Mouse (Mus musculus): Measurements from ENCODE around the gene Tfdp1. TPM values are rescaled to one million over a fixed set of nuclear protein-coding genes. Genes with fewer than 3 reads are reported as not detected.

The Tfdp1 gene
- total and polyA plus RNA-seq, 3 experiments, result 143 to 331 (median 256) TPM

DNA sequence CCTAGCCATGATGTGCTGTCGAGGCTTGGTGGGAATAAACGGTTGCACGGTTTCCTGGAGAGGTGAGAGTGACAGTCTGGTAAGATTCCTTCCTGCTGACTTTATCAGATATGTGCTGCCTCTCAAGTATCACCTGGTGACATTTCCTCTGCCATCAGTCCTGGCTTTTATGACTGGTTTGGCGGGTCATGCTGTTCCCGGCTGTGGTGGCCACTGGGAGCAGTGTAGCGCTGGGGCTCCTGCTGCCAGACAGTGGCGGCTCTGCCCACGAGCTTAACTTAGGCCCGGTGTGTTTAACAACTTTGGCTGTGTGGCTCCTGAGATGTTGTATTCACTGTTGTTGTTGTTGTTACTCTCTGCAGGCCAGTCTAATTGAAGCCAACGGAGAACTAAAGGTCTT is 18.1 kb downstream of the Tfdp1 start:
- Histone ChIP-seq H3K9me3 (replicated peaks; ENCODE audit: insufficient read depth, low read length) (no peaks in the 10 kb centered on the region), H3K4me1 (ENCODE audit: control insufficient read depth in 1 of 2, insufficient read depth in 2 of 2, low read length in 2 of 2) (peaks cover 7 to 18% of the 10 kb centered on the region in 2 experiments), H3K27ac (ENCODE audit: control insufficient read depth, low read depth, low read length) (no peak overlapping the region), H3K79me2 (ENCODE audit: control insufficient read depth, insufficient read depth, low read length, poor library complexity) (peaks cover 71% of the 10 kb centered on the region), H3K27me3 (ENCODE audit: control insufficient read depth in 1 of 2, insufficient read depth in 2 of 2, low read length in 2 of 2) (no peaks in the 10 kb centered on the region), H3K36me3 (ENCODE audit: control insufficient read depth in 1 of 2, insufficient read depth in 2 of 2, low read length in 2 of 2) (peaks cover 24 to 36% of the 10 kb centered on the region in 2 experiments), H3K4me3 (ENCODE audit: control insufficient read depth in 1 of 2, insufficient read depth in 1 of 2, low read depth in 2 of 2, low read length in 2 of 2) (no peak overlapping the region), H3K9ac (ENCODE audit: control insufficient read depth, low read depth, low read length, poor library complexity, severe bottlenecking) (no peak overlapping the region)
- no peak for DNase-seq (ENCODE audit: low read depth, low spot score)
- no peak for TF ChIP-seq MXI1 (IDR thresholded peaks at IDR 0.05; ENCODE audit: low read depth, low read length)
- no peak for TF ChIP-seq ZNF384 (IDR thresholded peaks at IDR 0.05; ENCODE audit: low read depth, low read length)
- TF ChIP-seq SIN3A (IDR thresholded peaks at IDR 0.05; ENCODE audit: low read length), result no peak
- no peak for TF ChIP-seq MAZ (IDR thresholded peaks at IDR 0.05; ENCODE audit: low read depth, low read length)
- no peak for TF ChIP-seq USF1 (IDR thresholded peaks at IDR 0.05; ENCODE audit: low read depth, low read length)
- no peak for TF ChIP-seq BHLHE40 (IDR thresholded peaks at IDR 0.05; ENCODE audit: borderline replicate concordance, low read depth, low read length)
- no peak for TF ChIP-seq JUND (IDR thresholded peaks at IDR 0.05; ENCODE audit: low read depth, low read length)
- no peak for TF ChIP-seq ZKSCAN1 (IDR thresholded peaks at IDR 0.05; ENCODE audit: low read depth, low read length)
- no peak for TF ChIP-seq CHD2 (IDR thresholded peaks at IDR 0.05; ENCODE audit: low read length)
- no peak for TF ChIP-seq RAD21 (IDR thresholded peaks at IDR 0.05; ENCODE audit: low read depth, low read length)
- TF ChIP-seq TBP (IDR thresholded peaks at IDR 0.05; ENCODE audit: low read depth, low read length), result no peak
- no peak for TF ChIP-seq MAX (IDR thresholded peaks at IDR 0.05; ENCODE audit: low read length)
- TF ChIP-seq MYB (IDR thresholded peaks at IDR 0.05; ENCODE audit: low read depth, low read length), result no peak
- TF ChIP-seq UBTF (IDR thresholded peaks at IDR 0.05; ENCODE audit: borderline replicate concordance, insufficient read depth, low read depth, low read length), result no peak
- no peak for TF ChIP-seq ZMIZ1 (IDR thresholded peaks at IDR 0.05; ENCODE audit: low read depth, low read length)
- TF ChIP-seq RCOR1 (IDR thresholded peaks at IDR 0.05; ENCODE audit: low read depth, low read length), result no peak
- TF ChIP-seq TAL1 (IDR thresholded peaks at IDR 0.05; ENCODE audit: low read length), result no peak
- TF ChIP-seq EP300 (IDR thresholded peaks at IDR 0.05; ENCODE audit: low read depth in 1 of 2, low read length in 2 of 2), result no peak
- TF ChIP-seq POLR2AphosphoS5 (IDR thresholded peaks at IDR 0.05; ENCODE audit: borderline replicate concordance, low read depth, low read length), result no peak

DNA sequence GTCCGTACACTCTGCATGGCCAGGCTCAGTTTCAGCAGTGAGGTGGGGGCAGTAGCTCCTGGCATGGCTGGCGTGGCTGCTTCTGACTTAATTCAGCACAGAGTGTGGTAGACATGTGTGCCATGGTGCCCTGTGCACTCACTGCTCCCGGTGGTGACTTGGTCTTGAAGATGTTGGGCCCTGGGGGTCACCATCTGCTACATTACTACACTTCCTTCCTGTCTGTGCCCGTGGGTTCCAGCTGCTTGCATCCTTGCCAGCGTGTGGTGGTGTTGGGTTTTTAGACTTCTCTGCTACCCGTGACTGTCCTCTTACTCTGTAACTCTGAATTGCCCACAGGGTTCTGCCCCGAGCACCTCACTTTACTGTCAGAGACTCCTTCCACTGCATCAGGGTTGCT is 21.7 kb downstream of the Tfdp1 start:
- Histone ChIP-seq H3K27ac (ENCODE audit: control insufficient read depth, low read depth, low read length) (no peak overlapping the region), H3K4me1 (ENCODE audit: control insufficient read depth in 1 of 2, insufficient read depth in 2 of 2, low read length in 2 of 2) (no peaks in the 10 kb centered on the region), H3K36me3 (ENCODE audit: control insufficient read depth in 1 of 2, insufficient read depth in 2 of 2, low read length in 2 of 2) (peaks cover 2 to 33% of the 10 kb centered on the region in 2 experiments; a peak in 2 of 4 replicates)

More for the DNA sequence above, 21.7 kb downstream of the Tfdp1 start:
- no peak overlapping the region for H3K9ac ChIP-seq (ENCODE audit: control insufficient read depth, low read depth, low read length, poor library complexity, severe bottlenecking)
- H3K79me2 ChIP-seq (ENCODE audit: control insufficient read depth, insufficient read depth, low read length, poor library complexity), result peaks cover 58% of the 10 kb centered on the region
- no peaks in the 10 kb centered on the region for H3K9me3 ChIP-seq (replicated peaks; ENCODE audit: insufficient read depth, low read length)
- H3K27me3 ChIP-seq (ENCODE audit: control insufficient read depth in 1 of 2, insufficient read depth in 2 of 2, low read length in 2 of 2), result no peaks in the 10 kb centered on the region
- TF ChIP-seq GATA1 (IDR thresholded peaks at IDR 0.05; ENCODE audit: low read depth, low read length) (no peak), CHD1 (IDR thresholded peaks at IDR 0.05; ENCODE audit: low read depth, low read length) (no peak), RAD21 (IDR thresholded peaks at IDR 0.05; ENCODE audit: low read depth, low read length) (no peak), TBP (IDR thresholded peaks at IDR 0.05; ENCODE audit: low read depth, low read length) (no peak), NELFE (IDR thresholded peaks at IDR 0.05; ENCODE audit: low read depth, low read length) (no peak), BHLHE40 (IDR thresholded peaks at IDR 0.05; ENCODE audit: borderline replicate concordance, low read depth, low read length) (no peak), ZMIZ1 (IDR thresholded peaks at IDR 0.05; ENCODE audit: low read depth, low read length) (no peak), USF1 (IDR thresholded peaks at IDR 0.05; ENCODE audit: low read depth, low read length) (no peak), JUND (IDR thresholded peaks at IDR 0.05; ENCODE audit: low read depth, low read length) (no peak), SMC3 (IDR thresholded peaks at IDR 0.05; ENCODE audit: low read depth, low read length) (no peak), ZKSCAN1 (IDR thresholded peaks at IDR 0.05; ENCODE audit: low read depth, low read length) (no peak), MYC (IDR thresholded peaks at IDR 0.05; ENCODE audit: low read depth, low read length) (no peak), HCFC1 (IDR thresholded peaks at IDR 0.05; ENCODE audit: low read depth, low read length) (no peak), SIN3A (IDR thresholded peaks at IDR 0.05; ENCODE audit: low read length) (no peak), MAZ (IDR thresholded peaks at IDR 0.05; ENCODE audit: low read depth, low read length) (no peak), MAX (IDR thresholded peaks at IDR 0.05; ENCODE audit: low read length) (no peak), ETS1 (IDR thresholded peaks at IDR 0.05; ENCODE audit: low read depth, low read length) (no peak)
- DNase-seq (ENCODE audit: low read depth, low spot score), result no peak
- no peak overlapping the region for H3K4me3 ChIP-seq (ENCODE audit: control insufficient read depth in 1 of 2, insufficient read depth in 1 of 2, low read depth in 2 of 2, low read length in 2 of 2)
